Mouse (Mus musculus): ENCODE data around the gene Zfp81. TPM values are rescaled to one million over a fixed set of nuclear protein-coding genes. Genes with fewer than 3 reads are reported as not detected.

Zfp81 gene
- 8.6 and 10.3 TPM in 2 replicates for polyA plus RNA-seq (2015; fragmentation: Nextera tagmentation; extraction: Ambion mirVana)

GRCm38 (mm10) chr17:33358411-33359384 is at the start of gene Zfp81:
Gene Zfp81 (minus strand): TSS chr17:33358878.

GRCm38 (mm10) chr17:33394182-33395034 is 35.7 kb upstream of the Zfp81 start, which contains the start of gene Zfp101:
Gene Zfp101 (minus strand): TSS chr17:33394641.

DNA sequence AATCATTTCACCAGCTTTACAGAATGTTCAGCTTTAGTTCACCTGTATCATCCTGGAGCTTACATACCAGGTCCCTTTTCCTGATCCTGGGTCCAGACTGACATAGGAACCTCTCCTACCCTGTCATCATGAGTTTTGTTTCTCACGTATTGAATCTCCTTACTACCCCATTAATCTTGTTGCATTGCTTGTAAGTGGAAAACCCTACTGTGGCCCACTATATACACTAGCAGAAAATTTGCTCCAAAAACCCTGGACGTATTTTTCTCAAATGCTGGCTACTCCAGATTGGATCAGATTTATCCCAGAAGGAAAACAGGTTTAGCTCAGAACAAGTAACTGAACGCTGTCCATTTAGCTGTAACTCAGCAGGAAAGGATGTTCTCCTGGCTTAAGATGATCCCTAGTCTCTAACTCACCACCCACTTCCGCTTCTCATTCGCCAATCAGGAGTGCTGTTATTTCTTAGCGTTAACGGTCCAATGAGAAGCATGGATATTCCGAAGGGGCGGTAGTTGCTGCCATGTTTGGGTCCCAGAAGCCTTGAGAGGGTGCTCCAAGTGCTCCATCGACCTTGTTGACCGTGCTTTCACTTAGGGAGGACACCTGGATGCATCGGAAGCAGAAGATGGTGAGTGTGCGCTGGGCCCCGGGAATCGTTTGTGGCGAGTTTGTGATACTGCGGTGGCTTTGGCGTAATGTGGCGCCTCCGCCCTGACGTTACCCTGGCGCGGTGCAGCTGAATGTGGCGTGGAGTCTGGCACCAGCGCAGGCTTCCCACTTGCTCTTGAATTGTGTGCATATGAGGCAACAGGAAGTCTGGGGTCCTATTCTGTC is 69.4 kb downstream of the Zfp81 start, which contains the start of gene Zfp955b:
TSS of gene Zfp955b (plus strand) at position 506 of the 837 bp plus-strand sequence.

Other genes starting within 250 kb of the Zfp81 start
- 0.06 TPM in 2 replicates for gene Morc2b, start 219.2 kb downstream of the Zfp81 start, polyA plus RNA-seq (2015; fragmentation: Nextera tagmentation; extraction: Ambion mirVana)
- not detected in 2 replicates for gene Olfr55, start 190.4 kb downstream of the Zfp81 start, polyA plus RNA-seq (2015; fragmentation: Nextera tagmentation; extraction: Ambion mirVana)
- not detected in 2 replicates for gene Olfr239, start 167.6 kb downstream of the Zfp81 start, polyA plus RNA-seq (2015; fragmentation: Nextera tagmentation; extraction: Ambion mirVana)
- gene Olfr1564, start 137.2 kb downstream of the Zfp81 start, polyA plus RNA-seq (2015; fragmentation: Nextera tagmentation; extraction: Ambion mirVana), result not detected in 2 replicates
- 13.1 and 14.4 TPM in 2 replicates for gene Zfp955a, start 103.7 kb downstream of the Zfp81 start, polyA plus RNA-seq (2015; fragmentation: Nextera tagmentation; extraction: Ambion mirVana)
- 0.03 and 0.05 TPM in 2 replicates for gene Olfr63, start 94.2 kb downstream of the Zfp81 start, polyA plus RNA-seq (2015; fragmentation: Nextera tagmentation; extraction: Ambion mirVana)
- gene Zfp955b, start 69.3 kb downstream of the Zfp81 start, polyA plus RNA-seq (2015; fragmentation: Nextera tagmentation; extraction: Ambion mirVana), result 5.2 and 6.9 TPM in 2 replicates
- 7.6 and 10.4 TPM in 2 replicates for gene Zfp101, start 35.8 kb upstream of the Zfp81 start, polyA plus RNA-seq (2015; fragmentation: Nextera tagmentation; extraction: Ambion mirVana)
- not detected in 2 replicates for gene Actl9, start 74.0 kb upstream of the Zfp81 start, polyA plus RNA-seq (2015; fragmentation: Nextera tagmentation; extraction: Ambion mirVana)
- 30.0 and 32.6 TPM in 2 replicates for gene Adamts10, start 165.3 kb upstream of the Zfp81 start, polyA plus RNA-seq (2015; fragmentation: Nextera tagmentation; extraction: Ambion mirVana)
- gene Myo1f, start 196.8 kb upstream of the Zfp81 start, polyA plus RNA-seq (2015; fragmentation: Nextera tagmentation; extraction: Ambion mirVana), result 2.0 and 2.3 TPM in 2 replicates